Mouse (Mus musculus): ENCODE data around the gene Pycr1.

Gene Pycr1

GRCm38 (mm10) chr11:120629911-120630310, 13.7 kb downstream of the Pycr1 start:
- in situ Hi-C loops (cut with MboI; ENCODE audit: unreplicated experiment in 2 of 2): loop anchor here (5.0 to 10.0 kb wide), 2 partner anchors 42 to 145 kb away; partner anchors contain the start of gene Aspscr1 (in 1 of the 2)

GRCm38 (mm10) chr11:120629341-120629730, 14.2 kb downstream of the Pycr1 start:
- in situ Hi-C loops (cut with MboI; ENCODE audit: unreplicated experiment in 2 of 2): loop anchor here in 1 of 2 experiments (10.0 kb wide), 1 partner anchor 145 kb away; no protein-coding TSS in a partner anchor

GRCm38 (mm10) chr11:120628601-120629340, 14.8 kb downstream of the Pycr1 start:
- in situ Hi-C loops (cut with MboI; ENCODE audit: unreplicated experiment in 2 of 2): loop anchor here in 1 of 2 experiments (10.0 kb wide), 1 partner anchor 146 kb away; no protein-coding TSS in a partner anchor

GRCm38 (mm10) chr11:120627468-120628300, 15.9 kb downstream of the Pycr1 start:
- in situ Hi-C loops (cut with MboI; ENCODE audit: unreplicated experiment in 2 of 2): loop anchor here in 1 of 2 experiments (10.0 kb wide), 1 partner anchor 147 kb away; no protein-coding TSS in a partner anchor

- in situ Hi-C loops (cut with MboI; ENCODE audit: unreplicated experiment in 2 of 2): loop anchor here in 1 of 2 experiments (10.0 kb wide), 1 partner anchor 148 kb away; no protein-coding TSS in a partner anchor
Measured at GRCm38 (mm10) chr11:120626785-120627467, 16.6 kb downstream of the Pycr1 start.

- in situ Hi-C loops (cut with MboI; ENCODE audit: unreplicated experiment in 2 of 2): loop anchor here in 1 of 2 experiments (10.0 kb wide), 1 partner anchor 150 kb away; no protein-coding TSS in a partner anchor
Measured at GRCm38 (mm10) chr11:120625152-120625775, 18.3 kb downstream of the Pycr1 start, which contains the start of gene Sirt7. Gene Sirt7, minus strand, starts transcription at chr11:120625240.

- in situ Hi-C loops (cut with MboI; ENCODE audit: unreplicated experiment in 2 of 2): loop anchor here (5.0 to 25.0 kb wide), 4 partner anchors 58 to 163 kb away; partner anchors contain the start of genes Cenpx (in 2 of the 2), Lrrc45 (in 2 of the 2), Dus1l (in 1 of the 2) and Gps1 (in 1 of the 2)
Measured at GRCm38 (mm10) chr11:120624680-120625111, 18.9 kb downstream of the Pycr1 start.

- in situ Hi-C loops (cut with MboI; ENCODE audit: unreplicated experiment in 2 of 2): loop anchor here (5.0 to 25.0 kb wide), 4 partner anchors 58 to 163 kb away; partner anchors contain the start of genes Cenpx (in 2 of the 2), Lrrc45 (in 2 of the 2), Dus1l (in 1 of the 2) and Gps1 (in 1 of the 2)
Measured at GRCm38 (mm10) chr11:120623961-120624679, 19.4 kb downstream of the Pycr1 start.

- in situ Hi-C loops (cut with MboI; ENCODE audit: unreplicated experiment in 2 of 2): loop anchor here (5.0 to 25.0 kb wide), 4 partner anchors 59 to 164 kb away; partner anchors contain the start of genes Cenpx (in 2 of the 2), Lrrc45 (in 2 of the 2), Dus1l (in 1 of the 2) and Gps1 (in 1 of the 2)
Measured at GRCm38 (mm10) chr11:120622805-120623204, 20.8 kb downstream of the Pycr1 start.

- in situ Hi-C loops (cut with MboI; ENCODE audit: unreplicated experiment in 2 of 2): loop anchor here (5.0 to 25.0 kb wide), 4 partner anchors 62 to 167 kb away; partner anchors contain the start of genes Cenpx (in 2 of the 2), Lrrc45 (in 2 of the 2), Dus1l (in 1 of the 2) and Gps1 (in 1 of the 2)
Measured at GRCm38 (mm10) chr11:120620195-120620594, 23.4 kb downstream of the Pycr1 start.

GRCm38 (mm10) chr11:120618619-120619535, 24.7 kb downstream of the Pycr1 start:
- in situ Hi-C loops (cut with MboI; ENCODE audit: unreplicated experiment in 2 of 2): loop anchor here (5.0 to 25.0 kb wide), 4 partner anchors 37 to 168 kb away; partner anchors contain the start of genes Arhgdia (in 1 of the 2), Dus1l (in 1 of the 2), Gps1 (in 1 of the 2) and Rfng (in 1 of the 2)

GRCm38 (mm10) chr11:120617519-120618112, 26.0 kb downstream of the Pycr1 start, which contains the start of gene Pcyt2:
Gene Pcyt2, minus strand, starts transcription at chr11:120617936.
- in situ Hi-C loops (cut with MboI; ENCODE audit: unreplicated experiment in 2 of 2): loop anchor here (5.0 to 25.0 kb wide), 4 partner anchors 35 to 170 kb away; partner anchors contain the start of genes Arhgdia (in 1 of the 2), Dus1l (in 1 of the 2), Gps1 (in 1 of the 2) and Rfng (in 1 of the 2)

- in situ Hi-C loops (cut with MboI; ENCODE audit: unreplicated experiment in 2 of 2): loop anchor here (5.0 to 25.0 kb wide), 4 partner anchors 34 to 171 kb away; partner anchors contain the start of genes Arhgdia (in 1 of the 2), Dus1l (in 1 of the 2), Gps1 (in 1 of the 2) and Rfng (in 1 of the 2)
Measured at GRCm38 (mm10) chr11:120616617-120617294, 26.8 kb downstream of the Pycr1 start.

- in situ Hi-C loops (cut with MboI; ENCODE audit: unreplicated experiment in 2 of 2): loop anchor here (5.0 to 25.0 kb wide), 4 partner anchors 33 to 172 kb away; partner anchors contain the start of genes Arhgdia (in 1 of the 2), Dus1l (in 1 of the 2), Gps1 (in 1 of the 2) and Rfng (in 1 of the 2)
Measured at GRCm38 (mm10) chr11:120615606-120616203, 27.9 kb downstream of the Pycr1 start.

GRCm38 (mm10) chr11:120615167-120615566, 28.4 kb downstream of the Pycr1 start:
- in situ Hi-C loops (cut with MboI; ENCODE audit: unreplicated experiment in 2 of 2): loop anchor here (5.0 to 25.0 kb wide), 4 partner anchors 33 to 172 kb away; partner anchors contain the start of genes Arhgdia (in 1 of the 2), Dus1l (in 1 of the 2), Gps1 (in 1 of the 2) and Rfng (in 1 of the 2)
